Mouse (Mus musculus): Measurements from ENCODE around the gene Ninl.
"Not testable (repeated sequence)": the region's sequence is repeated elsewhere in the genome, so short reads cannot be mapped to it uniquely, and the experiment has no call there.

Ninl gene

DNA sequence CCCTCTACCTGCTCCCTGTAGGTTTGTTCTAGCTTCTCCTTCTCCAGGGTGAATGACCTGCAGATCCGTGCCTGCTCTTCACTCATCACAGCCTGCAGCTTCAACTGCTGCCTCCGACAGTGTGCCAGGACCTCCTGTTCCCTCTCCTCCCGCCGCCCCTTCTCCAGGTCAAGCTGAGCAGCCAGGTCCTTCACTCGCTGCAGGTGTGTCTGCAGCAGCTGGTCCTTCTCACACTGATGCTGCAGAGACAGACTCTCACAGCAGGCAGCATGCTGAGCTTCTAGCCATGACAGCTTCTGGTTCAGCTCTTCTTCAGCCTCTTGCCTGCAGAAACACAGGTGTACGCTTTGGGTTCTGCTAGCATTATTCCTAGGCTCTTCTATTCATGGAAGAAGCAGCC, 89.1 kb downstream of the Ninl start:
- DNase-seq (ENCODE audit: low read depth, low spot score) = no peak

DNA sequence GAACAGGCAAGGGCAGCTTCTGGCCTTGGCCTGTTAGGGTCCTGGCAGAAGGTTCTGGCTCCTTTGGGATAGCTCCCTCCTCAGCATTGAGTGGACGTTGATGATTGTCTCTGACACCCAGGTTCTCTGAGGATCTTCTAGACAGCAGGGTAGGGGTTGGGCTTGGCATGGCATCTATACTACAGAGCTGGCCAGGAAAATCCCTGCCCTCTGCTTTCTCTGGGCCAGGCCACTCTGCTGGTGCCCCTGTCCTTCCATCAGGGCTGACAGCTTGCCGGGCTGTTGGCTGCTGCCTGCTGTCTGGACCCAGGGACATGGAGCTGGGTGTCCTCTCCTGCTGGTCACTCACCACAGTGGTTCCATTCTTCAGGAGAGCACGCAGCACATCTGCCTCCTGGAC, 89.5 kb downstream of the Ninl start:
- DNase-seq (ENCODE audit: low read depth, low spot score) = no peak

DNA sequence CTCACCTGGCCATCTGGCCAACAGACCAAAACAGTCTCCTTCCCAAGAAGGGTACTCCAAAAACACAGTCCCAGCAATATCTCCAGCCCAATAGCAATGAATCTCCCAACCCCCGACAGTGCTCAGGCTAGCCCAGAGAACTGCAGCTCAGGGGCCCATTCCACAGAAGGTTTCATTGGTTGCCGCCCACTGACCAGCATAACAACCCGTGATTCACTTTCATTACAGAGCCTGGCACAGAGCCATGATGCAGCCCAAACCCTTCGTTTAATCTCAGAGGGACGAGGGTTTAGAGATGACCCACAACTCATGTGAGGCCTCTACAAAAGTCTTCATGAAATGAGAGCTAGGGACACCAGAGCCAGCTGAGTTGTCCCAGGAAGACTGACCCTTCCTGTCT, 90.4 kb downstream of the Ninl start:
- no peak for DNase-seq (ENCODE audit: low read depth, low spot score)

DNA sequence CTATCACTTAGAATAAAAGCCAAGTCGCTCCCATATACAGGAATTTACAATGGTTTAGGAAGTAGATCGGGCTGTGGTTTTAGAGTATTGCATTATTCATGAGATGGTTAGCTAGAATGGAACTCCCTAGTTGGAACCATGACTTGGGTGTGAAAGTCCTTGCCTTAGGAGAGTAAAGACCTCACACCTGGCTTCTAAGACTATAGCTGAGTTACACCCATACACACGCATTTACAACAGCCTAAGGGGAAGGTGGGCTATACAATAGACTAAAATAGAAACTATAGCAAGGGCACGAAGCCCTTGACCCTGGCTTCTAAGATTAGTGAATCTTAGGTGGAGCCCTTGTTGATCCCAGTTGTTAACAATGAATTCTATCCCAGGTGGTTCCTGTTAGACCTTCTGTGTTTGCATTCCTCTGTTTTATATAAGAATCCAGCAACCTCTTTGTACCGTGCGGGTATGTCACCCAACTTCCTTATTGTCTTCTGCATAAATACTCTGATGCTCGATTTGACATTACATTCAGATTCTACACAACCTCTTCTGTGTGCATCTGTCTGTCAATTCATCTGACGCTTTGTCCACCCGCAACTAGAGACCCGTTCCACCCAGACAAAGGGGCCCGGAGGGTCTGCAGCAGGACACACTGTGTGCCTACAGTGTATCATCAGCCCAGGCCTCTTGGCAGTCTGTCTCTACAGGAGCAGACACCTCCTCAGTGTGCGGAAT, 91.1 kb downstream of the Ninl start:
- not testable (repeated sequence) for DNase-seq (ENCODE audit: low read depth, low spot score)

DNA sequence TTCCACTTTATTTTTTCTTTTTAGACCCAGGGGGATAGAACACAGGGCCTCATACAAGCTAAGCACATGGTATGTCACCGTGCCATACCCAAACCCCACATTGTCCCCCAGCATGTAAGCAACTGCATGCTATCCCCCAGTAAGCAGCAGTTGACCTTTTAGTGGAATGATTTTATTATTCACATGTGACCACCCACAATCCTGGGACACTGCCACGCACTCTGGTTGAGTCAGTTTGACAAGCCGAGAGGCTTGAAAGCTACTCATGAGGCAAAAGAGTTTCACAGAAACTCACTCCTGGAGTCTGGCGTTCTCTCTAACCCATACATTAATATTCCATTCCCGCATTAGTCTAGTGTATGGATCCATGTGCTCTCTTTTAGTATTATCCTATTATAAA, 91.8 kb downstream of the Ninl start:
- DNase-seq (ENCODE audit: low read depth, low spot score) = not testable (repeated sequence)

DNA sequence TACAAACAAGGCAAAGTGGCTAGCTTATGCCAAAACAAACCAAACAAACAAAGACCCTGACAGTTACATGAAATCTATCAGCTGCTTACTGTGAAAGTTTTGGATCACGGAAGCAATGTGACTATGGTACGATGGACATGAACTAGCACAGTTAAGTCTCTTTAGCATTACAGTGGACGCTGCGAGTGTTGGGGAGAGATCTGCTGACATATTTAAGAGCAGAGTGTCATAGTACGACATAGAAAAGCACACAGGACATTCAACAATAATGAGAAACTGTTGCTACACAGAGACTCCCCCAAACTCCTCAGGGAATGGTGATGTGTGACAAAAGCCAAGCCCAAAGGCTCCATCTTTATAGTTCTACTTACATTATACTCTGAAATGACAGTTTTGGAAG, 95.2 kb downstream of the Ninl start:
- no peak for DNase-seq (ENCODE audit: low read depth, low spot score)

DNA sequence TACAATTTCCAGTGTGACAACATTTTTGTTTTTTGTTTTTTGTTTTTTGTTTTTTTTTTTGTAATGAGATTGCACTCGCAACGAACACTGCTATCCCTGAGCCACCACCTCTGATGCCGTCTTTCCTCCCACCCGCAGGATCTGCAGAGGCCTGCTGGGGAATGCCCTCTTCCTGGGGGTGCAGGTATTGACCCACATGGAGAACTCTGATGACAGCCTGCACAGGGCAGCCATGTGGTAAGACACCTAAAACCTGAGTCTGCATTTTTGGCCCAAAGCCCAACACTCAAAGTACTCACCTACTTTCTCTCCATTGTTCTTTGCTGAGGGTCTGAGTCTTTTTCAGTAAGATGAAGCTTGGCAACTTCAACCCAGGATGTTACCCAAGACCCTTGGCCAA, 104.5 kb downstream of the Ninl start:
- DNase-seq (ENCODE audit: low read depth, low spot score) = no peak

DNA sequence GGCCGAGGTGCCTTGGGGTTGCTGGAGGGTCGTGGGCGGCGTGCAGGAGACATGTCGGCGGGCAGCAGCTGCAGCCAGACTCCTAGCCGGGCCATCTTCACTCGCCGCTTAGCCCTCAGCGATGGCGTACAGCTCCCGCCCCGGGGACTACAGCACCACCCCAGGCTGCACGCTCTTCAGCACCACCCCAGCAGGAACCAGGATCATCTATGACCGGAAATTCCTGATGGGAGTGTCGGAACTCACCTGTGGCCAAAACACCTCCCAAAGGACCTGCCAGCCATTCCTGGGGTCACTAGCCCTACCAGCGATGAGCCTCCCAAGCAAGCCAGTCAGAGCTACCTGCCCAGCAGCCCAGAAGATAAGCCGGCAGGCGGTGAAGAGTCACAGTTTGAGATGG, 105.7 kb downstream of the Ninl start:
- DNase-seq (ENCODE audit: low read depth, low spot score) = no peak

DNA sequence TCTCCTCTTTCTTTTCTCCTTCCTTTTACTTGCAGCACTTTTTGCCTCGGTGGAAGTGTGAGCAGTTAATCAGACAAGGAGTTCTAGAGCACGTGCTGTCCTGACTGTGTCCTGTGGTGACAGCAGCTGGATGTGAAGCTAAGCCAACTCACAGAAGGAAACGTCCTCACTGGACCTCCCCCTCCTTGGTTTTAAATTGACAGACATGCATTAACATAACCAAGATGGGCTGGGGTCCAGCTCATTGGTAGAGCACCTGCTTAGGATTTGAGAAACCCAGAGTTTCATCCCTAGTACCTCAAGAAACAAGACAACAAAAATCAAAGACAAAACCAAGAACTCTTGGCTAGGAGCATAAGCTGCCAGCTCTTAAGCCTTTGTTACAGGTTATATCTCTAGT, 108.4 kb downstream of the Ninl start:
- DNase-seq (ENCODE audit: low read depth, low spot score) = no peak

DNA sequence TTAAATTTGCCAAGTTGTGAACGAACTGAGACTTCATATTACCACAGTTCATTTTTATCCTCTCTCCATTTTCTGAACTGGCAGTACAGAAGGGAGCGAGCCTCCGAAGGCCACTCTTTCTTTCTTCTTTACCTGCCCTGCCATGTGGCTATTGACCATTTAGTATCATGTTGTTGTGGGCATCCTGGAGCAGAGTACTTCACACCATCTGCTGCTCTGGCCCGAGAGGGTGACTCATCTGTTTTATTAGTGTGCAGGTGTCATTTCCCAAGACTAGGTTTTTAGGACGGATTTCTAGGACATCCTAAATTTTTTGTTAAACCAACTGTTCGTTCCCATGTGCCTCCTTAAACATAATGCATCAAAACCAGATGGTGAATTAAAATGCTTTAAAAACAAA, 110.0 kb downstream of the Ninl start:
- no peak for DNase-seq (ENCODE audit: low read depth, low spot score)

DNA sequence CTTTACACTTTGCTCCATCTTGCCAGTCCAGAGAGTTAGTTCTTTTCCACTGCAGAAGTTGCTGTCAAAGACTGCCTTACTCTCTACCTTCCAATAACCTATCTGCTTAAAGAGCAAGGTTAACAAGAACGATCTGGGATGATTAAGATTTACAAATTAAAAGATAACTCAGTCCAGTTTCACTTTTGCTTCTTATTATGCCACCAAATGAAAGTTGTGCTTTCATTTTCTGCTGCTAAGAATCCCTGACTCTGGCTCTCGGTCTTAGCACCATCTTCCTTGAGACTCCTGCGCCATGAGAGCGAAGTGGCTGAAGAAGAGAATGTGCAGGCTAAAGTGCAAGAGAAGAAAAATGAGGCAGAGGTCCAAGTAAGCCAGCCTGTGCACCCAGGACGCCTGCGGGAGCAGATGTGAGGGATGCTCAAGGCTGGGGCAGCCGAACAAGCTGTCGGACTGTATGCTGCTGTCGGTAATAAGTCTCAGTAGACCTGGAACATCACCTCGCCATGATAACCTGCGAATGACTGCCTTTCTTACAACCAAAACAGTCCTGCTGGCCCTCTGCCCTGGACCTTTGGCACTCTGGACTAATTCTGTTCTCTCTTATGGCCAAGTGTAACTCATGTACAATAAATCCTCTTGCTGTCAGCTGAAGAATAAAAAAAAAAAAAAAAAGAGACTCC, 112.0 kb downstream of the Ninl start:
- no peak for DNase-seq (ENCODE audit: low read depth, low spot score)

DNA sequence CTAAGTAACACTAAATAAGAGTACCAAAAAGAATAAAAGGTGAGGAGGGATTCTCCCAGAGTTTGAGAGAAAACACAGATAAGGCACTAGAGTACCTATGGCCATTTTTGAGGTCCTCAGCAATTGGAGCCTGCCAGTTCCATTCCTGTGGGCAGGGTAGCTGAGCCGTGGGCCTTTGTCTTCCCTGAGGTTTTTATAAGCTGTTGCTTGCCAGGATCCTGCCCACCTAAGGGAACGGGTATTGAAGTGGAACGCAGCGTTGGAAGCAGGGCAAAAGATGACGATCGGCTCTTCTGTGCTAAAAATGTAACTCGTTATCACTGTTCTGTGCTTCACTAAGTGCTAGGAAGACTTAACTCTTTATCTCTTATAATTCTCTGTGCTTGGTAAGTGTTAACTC, 115.7 kb downstream of the Ninl start:
- DNase-seq (ENCODE audit: low read depth, low spot score) = no peak

DNA sequence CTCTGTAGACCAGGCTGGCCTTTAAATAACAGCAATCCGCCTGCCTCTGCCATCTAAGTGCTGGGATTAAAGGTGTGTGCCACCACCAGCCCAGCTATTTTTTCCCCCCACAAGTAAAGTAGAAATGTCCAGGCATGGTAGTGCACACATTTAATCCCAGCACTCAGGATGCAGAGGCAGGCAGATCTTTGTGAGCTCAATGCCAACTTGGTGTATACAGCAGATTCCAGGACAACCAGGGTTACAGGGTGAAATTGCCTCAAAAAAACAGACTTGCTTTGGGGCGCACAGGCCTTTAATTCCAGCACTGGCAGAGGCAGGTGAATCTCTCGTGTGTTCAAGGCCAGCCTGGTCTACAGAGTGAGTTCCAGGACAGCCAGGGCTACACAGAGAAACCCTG, 116.2 kb downstream of the Ninl start:
- DNase-seq (ENCODE audit: low read depth, low spot score) = no peak

DNA sequence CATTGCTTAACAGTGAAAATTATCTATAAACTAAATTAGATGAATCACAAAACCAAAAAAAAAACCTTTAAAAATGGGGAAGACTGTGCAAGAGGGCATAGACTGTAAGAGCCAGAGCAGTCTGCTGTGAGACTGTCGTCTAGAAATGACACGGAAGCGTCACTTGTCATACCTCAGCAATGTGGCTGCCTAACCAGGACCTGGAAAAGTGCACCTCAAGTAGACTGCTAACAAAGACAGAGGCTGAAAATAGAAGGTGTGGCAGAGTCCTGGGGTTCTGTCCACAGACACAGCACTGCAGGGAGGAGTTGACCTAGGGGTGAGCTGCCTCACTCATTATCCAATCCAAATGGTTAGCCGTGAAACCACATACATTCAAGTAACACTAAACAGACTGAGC, 117.0 kb downstream of the Ninl start:
- DNase-seq (ENCODE audit: low read depth, low spot score) = no peak

DNA sequence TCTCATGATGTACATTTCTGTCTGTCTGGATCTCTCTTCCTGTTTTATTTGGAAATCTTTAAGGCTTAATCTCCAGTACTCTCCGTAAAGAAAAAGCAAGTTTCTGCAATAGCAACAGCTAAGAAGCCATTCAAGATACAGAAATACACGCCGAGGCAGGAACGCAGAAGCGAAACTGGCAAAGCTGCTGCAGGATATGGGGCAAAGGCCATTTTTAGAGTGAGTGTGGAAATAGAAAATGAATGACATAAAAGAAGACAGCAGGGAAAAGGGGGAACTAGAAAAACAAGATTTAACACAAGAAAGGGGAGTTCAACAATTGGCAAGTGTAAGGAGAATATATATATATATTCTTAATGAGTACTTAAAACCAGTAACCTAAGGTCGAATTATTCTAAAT, 117.5 kb downstream of the Ninl start:
- no peak for DNase-seq (ENCODE audit: low read depth, low spot score)

DNA sequence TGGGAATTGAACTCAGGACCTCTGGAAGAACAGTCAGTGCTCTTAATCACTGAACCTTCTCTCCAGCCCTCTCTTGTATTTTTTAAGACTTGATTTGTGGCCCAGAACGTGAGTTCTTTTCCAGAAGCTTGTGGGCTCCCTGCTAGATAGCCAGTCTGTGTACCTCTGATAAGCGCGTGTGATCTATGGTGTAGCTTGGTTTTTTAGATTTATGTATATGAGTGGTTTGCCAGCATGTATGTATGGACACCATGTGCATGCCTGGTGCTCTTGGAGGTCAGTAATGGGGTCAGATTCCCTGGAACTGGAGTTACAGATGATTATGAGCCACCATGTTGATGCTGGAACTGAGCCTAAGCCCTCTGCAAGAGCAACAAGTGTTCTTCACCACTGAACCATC, 118.6 kb downstream of the Ninl start:
- no peak for DNase-seq (ENCODE audit: low read depth, low spot score)

DNA sequence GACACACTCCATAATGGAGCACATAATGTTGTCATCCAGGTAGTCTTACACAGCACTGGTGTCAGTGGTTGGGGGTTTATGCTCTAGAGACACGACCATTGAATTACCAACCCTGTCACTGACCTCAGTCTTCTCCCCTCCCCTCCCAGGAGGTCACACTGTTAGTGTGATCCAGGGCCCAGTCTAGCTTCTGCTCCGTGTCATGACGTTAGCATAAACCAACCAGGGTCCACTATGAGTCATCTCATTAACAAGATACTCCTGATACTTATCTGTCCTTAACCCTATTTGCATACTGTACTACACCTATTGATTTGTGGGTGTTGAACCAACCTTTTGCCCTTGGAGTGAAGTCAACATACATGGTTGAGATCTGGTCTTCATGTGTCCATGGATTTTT, 120.5 kb downstream of the Ninl start:
- peak; percentile 54 for DNase-seq (ENCODE audit: low read depth, low spot score)

DNA sequence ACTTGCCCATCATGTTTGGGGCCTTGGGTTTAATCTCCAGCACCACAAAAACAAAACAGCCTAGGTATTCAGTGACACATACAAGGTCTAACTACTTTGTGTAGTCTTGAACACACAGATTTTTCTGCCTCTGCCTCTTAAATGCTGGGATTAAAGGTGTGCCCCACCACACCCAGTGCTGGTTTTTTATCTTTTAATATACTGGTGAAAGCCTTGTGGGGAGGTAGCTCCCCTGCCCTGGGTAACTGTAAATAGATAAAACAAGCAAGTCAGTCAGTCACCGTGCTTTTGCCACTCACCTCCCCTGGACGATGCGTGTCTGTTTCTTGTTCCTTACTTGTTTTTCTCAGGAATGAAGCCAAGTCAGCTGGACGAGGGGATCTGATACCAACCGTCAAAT, 123.4 kb downstream of the Ninl start:
- no peak for DNase-seq (ENCODE audit: low read depth, low spot score)

DNA sequence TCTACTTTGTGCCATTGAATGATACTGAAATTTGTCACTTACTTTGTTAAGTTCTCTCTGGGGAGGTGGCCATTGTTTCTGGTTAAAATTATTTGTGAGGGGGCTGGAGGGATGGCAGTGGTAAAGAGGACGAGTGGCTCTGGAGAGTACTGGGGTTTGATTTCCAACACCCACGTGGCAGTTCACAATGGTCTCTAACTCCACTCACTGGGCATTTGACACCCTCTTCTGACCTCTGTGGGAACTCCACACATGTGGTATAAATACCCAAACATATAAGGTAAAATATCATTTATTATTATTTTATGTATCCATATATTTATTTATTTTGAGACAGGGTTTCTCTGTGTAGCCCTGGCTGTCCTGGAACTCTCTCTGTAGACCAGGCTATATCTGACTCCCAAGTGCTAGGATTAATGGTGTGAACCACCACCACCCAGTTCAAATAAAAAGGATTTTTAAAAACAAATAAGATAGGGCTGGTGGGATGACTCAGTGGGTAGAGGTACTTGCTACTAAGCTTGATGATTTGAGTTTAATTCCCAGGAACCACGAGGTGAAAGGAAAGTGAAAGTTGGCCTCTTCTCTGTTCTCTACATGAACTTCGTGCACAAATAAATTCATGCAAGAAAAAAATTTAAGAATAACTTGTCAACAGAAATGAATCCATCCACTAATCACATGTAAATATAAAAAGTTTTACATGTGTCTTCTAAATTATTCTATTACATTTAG, 124.2 kb downstream of the Ninl start:
- DNase-seq (ENCODE audit: low read depth, low spot score) = peak; percentile 28

DNA sequence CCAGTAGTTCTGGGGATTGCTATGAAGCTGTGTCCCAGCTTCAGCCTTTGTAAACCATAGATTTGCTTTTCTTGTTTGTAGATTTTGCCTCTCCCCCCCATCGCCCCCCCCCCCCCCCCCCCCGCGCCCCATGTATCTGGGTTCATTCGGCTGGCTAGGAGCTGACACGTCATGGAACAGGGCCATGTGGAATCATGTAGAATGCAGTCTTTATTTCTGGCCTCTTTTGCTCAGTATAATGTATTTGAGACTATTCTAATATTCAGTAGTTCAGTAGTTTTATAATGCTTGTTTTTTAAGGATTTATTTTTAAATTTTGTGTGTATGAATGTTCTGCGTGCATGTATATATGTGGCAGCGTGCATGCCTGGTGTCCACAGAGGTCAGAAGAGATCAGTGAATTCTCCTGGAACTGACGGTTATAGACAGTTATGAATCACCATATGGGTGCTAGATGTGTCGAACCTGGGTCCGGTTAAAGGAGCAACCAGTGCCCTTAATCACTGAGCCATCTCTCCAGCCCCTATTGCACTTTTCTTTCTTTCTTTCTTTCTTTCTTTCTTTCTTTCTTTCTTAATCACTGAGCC, 128.8 kb downstream of the Ninl start:
- peak; percentile 42 for DNase-seq (ENCODE audit: low read depth, low spot score)

DNA sequence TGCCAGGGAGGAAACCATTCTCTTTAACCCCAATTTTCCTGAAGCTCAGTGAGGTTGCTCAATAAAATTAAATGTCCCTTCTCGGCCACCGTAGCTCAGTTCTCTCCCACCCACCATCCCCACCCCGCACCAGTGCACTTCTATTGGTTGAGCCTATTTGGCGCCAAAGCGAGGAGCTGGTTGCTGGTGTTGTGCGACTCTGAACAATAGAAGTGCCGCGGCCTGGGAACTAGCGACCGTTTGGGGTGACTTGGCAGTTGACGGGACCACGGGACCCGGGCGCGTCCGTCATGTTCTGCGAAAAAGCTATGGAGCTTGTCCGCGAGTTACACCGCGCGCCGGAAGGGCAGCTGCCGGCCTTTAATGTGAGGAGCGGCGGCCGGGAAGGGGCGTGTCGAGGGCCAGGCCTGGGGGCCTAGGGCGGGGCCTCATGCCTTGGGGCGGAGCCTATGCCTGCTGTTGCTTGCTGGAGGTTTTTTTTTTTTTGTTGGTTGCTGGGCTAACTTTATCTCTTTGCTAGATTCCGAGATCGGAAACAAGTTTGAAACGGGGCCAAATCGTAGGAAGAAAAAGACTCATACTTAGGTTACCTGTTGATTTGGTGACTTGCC, 129.6 kb downstream of the Ninl start:
- peak; percentile 94 for DNase-seq (ENCODE audit: low read depth, low spot score)

DNA sequence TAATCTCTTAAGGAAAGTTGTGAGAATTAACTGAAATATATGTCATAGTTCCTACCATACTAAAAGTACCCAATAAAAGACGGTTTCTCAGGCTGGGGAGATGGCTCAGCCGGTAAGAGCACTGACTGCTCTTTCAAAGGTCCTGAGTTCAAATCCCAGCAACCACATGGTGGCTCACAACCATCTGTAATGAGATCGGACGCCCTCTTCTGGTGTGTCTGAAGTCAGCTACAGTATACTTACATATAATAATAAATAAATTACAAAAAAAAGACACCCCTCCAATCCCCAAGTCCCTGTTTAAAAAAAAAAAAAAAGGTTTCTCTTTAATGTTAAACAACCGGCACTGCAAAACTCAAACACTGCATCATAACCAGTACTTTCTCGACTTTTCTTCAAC, 130.3 kb downstream of the Ninl start:
- DNase-seq (ENCODE audit: low read depth, low spot score) = not testable (repeated sequence)

All from CD4-positive helper T cell, adult 2 months (primary cell).